Mouse (Mus musculus): ENCODE data around the gene Acp2.

- TF ChIP-seq CTCF (IDR thresholded peaks at IDR 0.05; ENCODE audit: low read depth): no peak
- TF ChIP-seq EP300 (IDR thresholded peaks at IDR 0.05; ENCODE audit: low read depth): no peak
These were observed 39.2 kb upstream of the Acp2 start for GRCm38 (mm10) chr2:91163532-91163931.

All from heart, postnatal 0 days (tissue).